Mouse (Mus musculus) midbrain, embryonic 12.5 days (tissue): ENCODE data around the gene B3gat2. TPM values are rescaled to one million over a fixed set of nuclear protein-coding genes. Genes with fewer than 3 reads are reported as not detected.

Experiments
- ATAC-seq: fragments of 200-750 bp; cut with Nextera tagmentation; 2 replicates; pipeline ENCODE4 v1.8.0; 2017; ENCODE audit warnings: low read depth, moderate TSS enrichment, moderate library complexity; ENCODE audit not compliant: low FRiP score
- H3K27ac ChIP-seq: fragments of 300-500 bp; sonication (generic); replicated peaks from 2 replicates; pipeline ENCODE4 v1.5.1; 2016; ENCODE audit warnings: mild to moderate bottlenecking
- H3K27me3 ChIP-seq: fragments of 300-500 bp; sonication (generic); 2 replicates; pipeline ENCODE4 v1.6.1; 2016; ENCODE audit warnings: mild to moderate bottlenecking
- H3K36me3 ChIP-seq: fragments of 300-500 bp; sonication (generic); 2 replicates; pipeline ENCODE4 v1.6.1; 2016
- H3K4me1 ChIP-seq: fragments of 300-500 bp; sonication (generic); 2 replicates; pipeline ENCODE4 v1.6.1; 2016
- H3K4me2 ChIP-seq: fragments of 300-500 bp; sonication (generic); replicated peaks from 2 replicates; pipeline ENCODE4 v1.6.1; 2016; ENCODE audit warnings: mild to moderate bottlenecking, moderate library complexity
- H3K4me3 ChIP-seq: fragments of 300-500 bp; sonication (generic); 2 replicates; pipeline ENCODE4 v1.5.1; 2016; ENCODE audit warnings: mild to moderate bottlenecking
- H3K9ac ChIP-seq: fragments of 300-500 bp; sonication (generic); replicated peaks from 2 replicates; pipeline ENCODE4 v1.6.1; 2016; ENCODE audit warnings: mild to moderate bottlenecking, moderate library complexity
- H3K9me3 ChIP-seq: fragments of 300-500 bp; sonication (generic); 2 replicates; pipeline ENCODE4 v1.6.1; 2016; ENCODE audit warnings: mild to moderate bottlenecking
- WGBS: fragments of 180-500 bp; shearing (Covaris S2); methylation state at CpG from one replicate; pipeline ENCODE4 v1.1.7; 2016; 5-methylcytosine and 5-hydroxymethylcytosine counted together
- polyA plus RNA-seq: library from polyadenylated mRNA; unstranded; fragments of >200 nt; fragmentation: Nextera tagmentation; extraction: Ambion mirVana; gene quantifications from 2 replicates; pipeline ENCODE4 v1.2.1, GENCODE M21; 2016

The B3gat2 gene
- polyA plus RNA-seq, 1 experiment from 2014 or later, result 2.1 TPM

- no peaks in the 10 kb centered on the region for H3K27me3 ChIP-seq
- WGBS, result 50% methylated on average over 7 of the region's 7 CpGs
- no peaks in the 10 kb centered on the region for H3K36me3 ChIP-seq
- H3K9ac ChIP-seq, result no peak overlapping the region
- no peak overlapping the region for H3K4me2 ChIP-seq
- peak; percentile 38; the same call in 1 of the 2 replicates for ATAC-seq
- no peaks in the 10 kb centered on the region for H3K9me3 ChIP-seq
- no peaks in the 10 kb centered on the region for H3K4me1 ChIP-seq
- H3K4me3 ChIP-seq, result no peak overlapping the region
- no peak overlapping the region for H3K27ac ChIP-seq
These were observed 123.4 kb downstream of the B3gat2 start for GRCm38 (mm10) chr1:23884914-23885313.

GRCm38 (mm10) chr1:23892072-23892471 is 130.5 kb downstream of the B3gat2 start:
- WGBS, result 67% methylated on average over 1 of the region's 1 CpGs
- no peak for ATAC-seq
- H3K4me3 ChIP-seq, result no peak overlapping the region
- no peak overlapping the region for H3K9ac ChIP-seq
- H3K27me3 ChIP-seq, result no peaks in the 10 kb centered on the region
- H3K4me2 ChIP-seq, result no peak overlapping the region
- H3K36me3 ChIP-seq, result no peaks in the 10 kb centered on the region
- no peaks in the 10 kb centered on the region for H3K9me3 ChIP-seq
- H3K4me1 ChIP-seq, result no peaks in the 10 kb centered on the region
- no peak overlapping the region for H3K27ac ChIP-seq

Other genes with a start within 250 kb of the B3gat2 start
- 63.7 and 72.6 TPM in 2 replicates for gene Smap1, start 160.6 kb downstream of the B3gat2 start, polyA plus RNA-seq
- gene Sdhaf4, start 243.9 kb downstream of the B3gat2 start, polyA plus RNA-seq, result 88.9 and 91.6 TPM in 2 replicates